Mouse (Mus musculus) CD8-positive naive resting alpha-beta T cell, adult 2 months (primary cell): ENCODE measurements around the gene A530016L24Rik.

Source experiments
- DNase-seq, 2 experiments: peaks; one replicate each; pipeline ENCODE4 v3.0.0; 2022; ENCODE audit warnings: low read depth in 2 of 2, low spot score in 2 of 2

A530016L24Rik gene

DNA sequence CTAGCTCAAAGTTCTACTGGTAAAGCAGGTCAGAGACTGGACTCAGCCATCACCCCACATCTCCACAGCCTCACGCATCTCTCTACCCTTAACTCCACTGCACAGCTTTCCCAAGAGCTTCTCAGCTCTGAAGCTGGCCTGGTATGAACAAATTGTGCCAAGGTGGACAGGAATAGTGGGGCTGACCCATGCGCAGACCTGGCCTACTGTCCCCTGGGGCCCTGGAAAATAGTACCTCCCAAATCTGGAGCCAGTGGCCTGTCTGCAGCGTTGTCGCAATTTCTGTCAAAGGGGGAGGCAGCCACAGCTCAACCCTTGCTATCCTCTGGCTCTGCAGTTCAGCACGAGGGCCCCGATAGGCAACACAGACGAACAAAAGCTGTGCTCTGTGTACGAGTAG, at the start of gene A530016L24Rik:
A530016L24Rik (plus strand) TSS at position 315 of the 400 bp plus-strand sequence.
- no peak for DNase-seq

DNA sequence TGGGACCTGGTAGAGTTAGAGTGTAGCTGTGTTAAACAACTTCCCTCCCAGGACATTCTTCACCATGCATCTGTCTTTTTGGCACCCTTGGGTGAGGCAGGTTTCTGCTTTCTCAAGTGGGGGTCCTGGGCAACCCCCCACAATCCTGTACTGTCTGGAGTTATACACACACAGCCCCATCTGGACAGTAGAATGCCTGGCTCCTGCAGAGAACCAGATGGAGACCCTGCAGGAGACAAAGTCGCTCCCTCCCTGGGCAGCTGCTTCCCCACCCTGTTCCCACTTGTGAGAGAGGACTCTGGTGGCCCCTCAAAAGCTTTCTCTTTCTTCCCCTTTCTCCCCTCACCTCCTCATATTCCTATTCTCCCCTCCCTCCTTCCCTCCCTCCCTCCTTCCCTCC, 49.3 kb upstream of the A530016L24Rik start:
- no peak for DNase-seq

GRCm38 (mm10) chr12:112449144-112449827, 40.0 kb upstream of the A530016L24Rik start:
- peak; percentile 44 to 48 for DNase-seq

GRCm38 (mm10) chr12:112449828-112450180, 39.4 kb upstream of the A530016L24Rik start:
- DNase-seq = no peak

GRCm38 (mm10) chr12:112450883-112451282, 38.4 kb upstream of the A530016L24Rik start:
- DNase-seq = peak in 1 of 2 experiments; percentile 24

GRCm38 (mm10) chr12:112451381-112451780, 37.9 kb upstream of the A530016L24Rik start:
- DNase-seq = no peak

DNA sequence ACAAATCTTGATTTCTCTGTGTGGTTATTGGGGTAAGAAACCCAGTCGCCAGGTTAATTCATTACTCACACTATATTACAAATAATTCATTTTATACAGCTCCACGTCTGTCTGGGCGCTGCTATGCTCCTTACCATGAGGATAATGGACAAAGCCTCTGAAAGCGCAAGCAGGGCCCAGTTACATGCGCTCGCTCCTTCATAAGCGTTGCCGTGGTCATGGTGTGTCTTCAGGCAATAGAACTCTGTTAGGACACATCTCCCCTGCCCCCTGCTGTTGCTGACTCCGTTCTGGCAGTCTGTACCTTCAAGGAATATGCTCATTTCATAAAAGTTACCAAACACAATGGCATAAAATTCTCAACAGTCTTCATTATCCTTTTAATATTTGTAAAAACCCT, 37.4 kb upstream of the A530016L24Rik start:
- no peak for DNase-seq

GRCm38 (mm10) chr12:112456144-112456713, 33.0 kb upstream of the A530016L24Rik start:
- DNase-seq = no peak

- DNase-seq = no peak
These were observed 31.4 kb upstream of the A530016L24Rik start for GRCm38 (mm10) chr12:112457839-112458238.

- no peak for DNase-seq
These were observed 26.8 kb upstream of the A530016L24Rik start for GRCm38 (mm10) chr12:112462423-112462822.

- no peak for DNase-seq
These were observed 26.0 kb upstream of the A530016L24Rik start for GRCm38 (mm10) chr12:112463209-112463608.

- DNase-seq = no peak
These were observed 25.4 kb upstream of the A530016L24Rik start for GRCm38 (mm10) chr12:112463750-112464444.

DNA sequence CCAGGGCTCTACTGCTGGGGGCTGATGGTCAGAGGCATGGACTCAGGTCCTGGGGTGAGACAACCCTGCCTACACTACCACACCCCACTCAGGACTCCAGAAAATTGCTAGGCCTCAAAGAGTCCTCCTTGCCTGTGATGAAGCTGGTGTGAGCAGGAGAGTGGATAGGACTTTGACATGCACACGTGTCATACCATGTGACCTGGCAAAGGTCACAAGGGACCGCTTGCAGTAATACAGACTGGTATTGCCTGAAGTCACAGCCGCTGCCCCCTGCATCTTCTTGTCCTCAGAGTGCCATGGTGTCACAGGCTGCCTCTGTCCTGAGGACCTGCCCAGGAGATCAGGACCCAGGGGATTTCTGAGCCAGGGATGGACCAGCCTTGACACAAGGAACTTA, 24.7 kb upstream of the A530016L24Rik start:
- no peak for DNase-seq

GRCm38 (mm10) chr12:112465928-112466327, 23.3 kb upstream of the A530016L24Rik start:
- DNase-seq = no peak

DNA sequence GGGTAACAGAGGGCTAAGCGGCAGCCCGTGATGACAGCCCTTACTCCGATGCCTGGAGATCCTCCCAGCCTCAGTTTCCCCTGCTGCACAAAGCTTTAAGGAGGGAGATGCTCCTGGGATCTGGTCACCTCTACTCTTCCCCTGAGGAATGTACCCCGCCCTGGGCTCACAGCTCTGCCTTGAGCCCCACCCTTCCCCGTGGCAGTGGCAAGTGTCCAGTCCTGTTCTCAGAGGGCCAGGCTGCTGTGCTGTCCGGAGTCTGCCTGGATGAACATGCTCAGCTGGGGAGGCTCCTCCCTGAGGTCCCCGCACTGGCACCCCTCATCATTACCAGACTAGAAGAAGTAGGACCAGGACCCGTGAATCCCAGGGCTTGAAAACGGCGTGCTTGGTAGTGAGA, 21.9 kb upstream of the A530016L24Rik start:
- no peak for DNase-seq

DNA sequence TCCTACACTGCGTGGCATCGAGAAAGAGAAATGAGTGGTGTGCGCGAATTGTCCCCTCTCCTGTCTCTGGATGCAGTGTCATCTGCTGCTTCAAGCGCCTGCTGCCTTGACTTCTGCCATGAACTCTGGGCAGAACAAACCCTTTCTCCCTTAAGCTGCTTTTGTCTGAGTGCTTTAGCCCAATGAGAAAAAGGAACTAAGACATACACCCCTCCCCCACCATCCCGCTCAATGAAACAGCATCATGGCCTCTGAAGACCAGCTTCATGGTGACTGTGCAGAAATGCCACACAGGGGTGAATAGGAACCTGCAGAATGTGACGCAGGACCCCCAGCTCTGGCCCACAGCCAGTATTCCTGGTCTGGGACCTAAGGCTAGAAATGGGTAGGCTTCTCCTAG, 19.9 kb upstream of the A530016L24Rik start:
- no peak for DNase-seq

GRCm38 (mm10) chr12:112470216-112470615, 19.0 kb upstream of the A530016L24Rik start:
- no peak for DNase-seq

DNA sequence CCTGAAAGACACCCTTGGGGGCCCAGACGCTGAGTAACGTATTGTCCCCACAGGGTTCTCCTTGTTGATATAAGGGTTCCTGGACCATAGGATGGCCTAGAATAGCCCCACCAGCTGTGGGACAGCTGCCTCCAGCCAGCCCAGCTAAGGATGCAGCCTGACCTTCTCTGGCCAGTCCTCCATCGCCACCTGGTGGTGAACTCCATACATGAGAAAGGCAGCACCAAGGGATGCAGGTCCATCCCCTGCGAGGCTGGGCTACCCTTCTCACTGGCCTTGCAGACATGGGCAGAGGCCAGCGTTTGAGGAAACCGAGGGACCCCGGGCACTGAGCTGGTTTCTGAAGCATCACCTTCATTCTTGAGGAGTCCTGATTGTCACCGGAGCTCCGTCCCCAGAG, 15.5 kb upstream of the A530016L24Rik start:
- peak in 1 of 2 experiments; percentile 52 for DNase-seq

GRCm38 (mm10) chr12:112489535-112489934, 287 bp downstream of the A530016L24Rik start:
- DNase-seq = no peak

DNA sequence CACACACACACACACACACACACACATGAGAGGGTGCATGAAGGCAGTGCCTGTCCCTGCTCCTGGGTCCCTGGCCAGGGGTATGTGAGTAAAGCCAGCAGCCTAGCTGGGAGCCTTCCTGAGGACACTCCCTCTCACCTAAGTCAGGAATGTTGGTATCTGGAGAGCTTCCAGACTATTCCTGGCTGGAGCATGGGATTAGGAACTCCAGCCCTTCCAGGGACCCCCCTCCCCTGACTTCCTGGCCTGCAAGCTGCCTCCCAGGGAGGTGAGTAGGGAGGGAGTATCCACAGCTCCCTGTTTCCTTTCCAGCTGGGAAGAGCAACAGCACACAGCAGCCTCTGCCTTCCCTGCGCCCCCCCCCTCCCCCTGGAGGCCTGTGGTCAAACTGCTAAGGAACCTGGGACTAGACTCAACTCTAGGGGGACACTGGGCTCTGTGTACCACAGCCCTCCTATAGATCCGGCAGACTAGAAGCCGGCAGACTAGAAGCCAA, 1.2 kb downstream of the A530016L24Rik start:
- DNase-seq = no peak

- DNase-seq = no peak
These were observed 6.9 kb downstream of the A530016L24Rik start for GRCm38 (mm10) chr12:112496136-112496535.

DNA sequence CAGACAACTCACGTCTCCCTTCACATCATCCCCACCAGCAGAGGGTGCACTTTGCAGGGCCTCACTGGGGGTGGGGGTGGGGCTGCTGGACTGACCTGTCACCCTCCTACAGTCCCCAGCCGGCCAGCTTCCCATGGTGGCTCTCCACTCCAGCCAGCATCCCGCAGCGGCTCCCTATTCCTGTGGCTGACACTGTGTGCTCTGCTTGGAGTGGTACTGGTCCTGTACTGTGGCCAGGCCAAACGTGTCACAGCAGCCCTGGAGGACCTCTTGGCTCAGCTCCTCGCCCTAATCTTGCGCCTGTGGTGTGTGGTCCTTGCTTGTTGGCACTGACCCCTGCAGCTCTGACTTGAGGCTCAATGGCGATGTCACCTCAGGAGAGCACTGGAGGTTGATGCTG, 8.5 kb downstream of the A530016L24Rik start:
- DNase-seq = no peak
